Mouse (Mus musculus): ENCODE measurements around the gene Homez.

- TF ChIP-seq POLR2A (IDR thresholded peaks at IDR 0.05; ENCODE audit: low read depth, low read length) (no peak), CTCF (IDR thresholded peaks at IDR 0.05; ENCODE audit: borderline replicate concordance, insufficient read depth, low read length) (no peak)
Measured at GRCm38 (mm10) chr14:54866268-54866667, 4.5 kb downstream of the Homez start.
